Mouse (Mus musculus): ENCODE measurements at regions not wholly inside any gene's neighbourhood (a gene's known extent, or its start where the extent isn't known, plus 50 kb on each side); places are given as distances from the start of the nearest gene placed in this dataset.
A peak's percentile ranks its signal among the peaks of the same experiment; 100 is the strongest.
"Not testable (repeated sequence)": the region's sequence is repeated elsewhere in the genome, so short reads cannot be mapped to it uniquely, and the experiment has no call there.

DNA sequence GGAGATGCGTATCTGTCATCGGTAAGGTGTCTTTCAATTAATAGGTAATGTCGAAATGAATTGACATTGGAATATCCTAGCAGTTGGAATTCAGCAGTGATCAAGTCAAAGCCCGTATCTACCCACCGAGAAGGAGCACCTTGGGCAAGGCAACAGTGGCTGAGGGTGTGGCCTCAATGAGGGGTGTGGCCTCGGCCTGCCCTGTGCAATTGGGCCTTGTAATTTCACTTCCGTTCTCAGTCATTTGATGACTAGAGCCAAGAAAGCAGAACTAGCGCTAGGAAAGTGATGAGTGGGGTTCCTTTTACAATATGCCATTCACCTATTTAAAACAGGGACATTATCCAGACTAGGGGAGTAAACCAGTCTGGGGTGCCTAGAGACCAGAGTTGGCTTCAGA lies 77.6 kb downstream of the Elovl4 start:
- DNase-seq = no peak

GRCm38 (mm10) chr9:83727462-83728189 lies 78.5 kb downstream of the Elovl4 start:
- DNase-seq = peak; percentile 89

GRCm38 (mm10) chr9:83726979-83727378 lies 79.1 kb downstream of the Elovl4 start:
- DNase-seq = no peak

GRCm38 (mm10) chr9:83726105-83726504 lies 80.0 kb downstream of the Elovl4 start:
- peak; percentile 51 for DNase-seq

DNA sequence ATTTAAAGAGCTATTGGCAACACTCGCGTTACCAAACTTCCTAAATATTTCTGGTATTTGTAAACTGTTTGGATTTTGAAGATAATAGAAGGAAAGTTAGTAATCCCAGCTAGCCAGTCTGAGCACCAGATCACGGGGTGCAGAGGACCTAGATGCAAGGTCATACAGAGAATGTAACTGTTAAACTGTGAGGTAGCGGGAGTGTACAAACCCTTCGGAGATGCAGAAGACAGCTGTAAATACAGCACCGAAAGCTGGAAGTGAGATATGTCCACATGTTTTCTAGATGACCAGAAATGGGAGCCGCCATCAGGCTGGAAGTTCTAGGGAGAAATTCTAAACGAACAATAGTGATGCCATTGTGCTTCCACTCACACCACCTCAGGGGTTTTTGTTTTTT lies 80.5 kb downstream of the Elovl4 start:
- no peak for DNase-seq

DNA sequence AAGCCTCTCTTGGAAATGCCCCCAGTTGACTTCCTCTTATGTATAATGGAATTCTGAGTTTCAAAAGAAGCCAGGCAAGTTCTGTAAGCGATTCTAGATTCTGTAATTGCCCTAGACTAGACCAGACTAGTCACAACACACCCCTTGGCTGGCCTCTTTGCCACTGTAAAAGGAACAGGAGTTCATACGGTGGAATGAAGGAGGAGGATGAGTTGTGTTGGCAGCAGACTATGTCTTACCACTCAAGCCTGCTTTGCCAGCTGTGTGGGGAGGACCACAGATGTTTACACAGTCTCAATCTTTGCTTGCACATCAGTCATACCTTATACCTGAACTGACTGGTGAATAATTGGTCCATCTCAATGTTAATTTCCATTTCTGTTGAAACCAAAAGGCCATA lies 85.1 kb downstream of the Elovl4 start:
- no peak for DNase-seq

DNA sequence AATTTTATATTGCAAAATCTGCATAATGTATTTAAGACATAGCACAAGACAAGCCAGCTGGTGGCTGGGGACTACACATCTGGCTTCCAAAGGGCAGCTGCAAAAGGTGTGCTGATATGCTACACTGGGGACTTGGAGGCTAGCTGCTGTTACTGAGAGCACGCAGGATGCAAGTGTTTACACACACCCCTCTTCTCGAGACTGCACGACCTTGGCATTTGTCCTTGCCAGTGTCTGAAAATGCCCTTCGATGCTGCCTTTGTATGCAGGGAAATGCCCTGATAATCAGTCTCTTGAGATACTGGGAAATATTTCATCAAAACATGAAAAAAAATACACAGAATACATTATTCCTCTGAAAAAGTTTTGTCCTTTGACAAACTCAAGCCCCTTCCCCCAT lies 86.3 kb downstream of the Elovl4 start:
- no peak for DNase-seq

DNA sequence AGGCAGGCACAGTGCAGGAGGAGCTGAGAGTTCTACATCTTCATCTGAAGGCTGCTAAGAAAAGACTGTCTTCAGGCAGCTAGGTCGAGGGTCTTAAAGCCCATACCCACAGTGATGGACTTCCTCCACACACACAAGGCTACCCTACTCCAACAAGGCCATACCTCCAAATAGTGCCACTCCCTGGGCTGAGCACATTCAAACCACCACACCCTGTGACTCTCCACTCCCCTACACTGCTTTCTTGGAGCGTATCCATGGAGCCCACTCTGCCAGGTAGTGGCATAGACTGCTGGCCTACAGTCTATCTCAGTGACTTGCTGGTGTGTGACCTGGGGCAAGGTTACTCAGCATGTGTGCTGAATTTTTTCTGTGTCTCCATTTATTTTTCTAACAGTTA lies 88.0 kb downstream of the Elovl4 start:
- DNase-seq = not testable (repeated sequence)

DNA sequence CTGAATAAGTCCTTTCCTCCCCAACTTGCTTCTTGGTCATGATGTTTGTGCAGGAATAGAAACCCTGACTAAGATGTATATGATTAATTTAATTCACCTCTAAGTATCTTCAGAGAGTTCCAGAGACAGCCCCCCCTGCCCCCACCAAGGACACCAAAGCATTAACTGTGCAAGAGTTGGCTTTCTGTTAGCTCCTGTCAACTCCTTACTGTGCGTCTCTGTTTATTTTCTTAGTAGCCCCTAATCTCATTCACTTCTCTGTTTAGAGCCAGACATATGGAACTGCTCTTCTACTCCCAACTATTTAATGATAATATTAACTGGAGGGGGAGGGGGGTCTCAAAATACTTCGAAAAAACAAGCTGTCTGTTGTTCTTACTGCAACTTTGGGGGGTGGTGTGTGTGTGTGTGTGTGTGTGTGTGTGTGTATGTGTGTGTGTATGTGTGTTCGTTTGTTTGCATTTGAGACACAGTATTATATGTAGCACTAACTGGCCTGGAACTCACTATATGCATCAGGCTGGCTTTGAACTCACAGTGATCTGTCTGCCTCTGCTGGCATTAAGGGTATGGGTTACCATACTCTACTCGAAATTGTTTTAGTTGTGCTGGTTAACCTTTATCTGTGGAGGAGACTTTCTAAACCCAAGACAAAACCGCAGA lies 89.8 kb downstream of the Elovl4 start:
- DNase-seq = no peak

GRCm38 (mm10) chr9:83707361-83707760 lies 98.7 kb downstream of the Elovl4 start:
- no peak for DNase-seq

DNA sequence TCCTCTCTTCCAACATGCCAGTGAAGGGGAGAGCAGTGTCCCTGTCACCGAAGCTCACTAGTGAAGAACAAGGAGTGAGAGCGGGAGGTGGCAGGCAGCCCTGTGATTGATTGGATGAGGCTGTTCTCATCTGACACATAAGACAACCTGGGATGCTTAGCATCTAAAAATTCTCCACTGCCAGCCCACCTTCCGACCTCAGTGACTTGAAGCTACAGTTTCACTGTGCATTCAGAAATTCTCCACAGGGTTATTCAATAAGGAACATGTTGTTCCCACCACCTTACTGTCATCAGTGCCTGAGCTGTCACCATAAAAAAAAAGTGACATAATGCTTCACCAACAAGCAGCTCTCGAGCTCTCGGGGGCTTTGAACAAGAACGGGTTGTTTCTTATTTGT lies 100.0 kb downstream of the Elovl4 start:
- no peak for DNase-seq

GRCm38 (mm10) chr9:83704186-83704585 lies 101.9 kb downstream of the Elovl4 start:
- no peak for DNase-seq

GRCm38 (mm10) chr9:83700916-83701315 lies 105.2 kb downstream of the Elovl4 start:
- DNase-seq = no peak

GRCm38 (mm10) chr9:83700056-83700455 lies 106.0 kb downstream of the Elovl4 start:
- DNase-seq = no peak

DNA sequence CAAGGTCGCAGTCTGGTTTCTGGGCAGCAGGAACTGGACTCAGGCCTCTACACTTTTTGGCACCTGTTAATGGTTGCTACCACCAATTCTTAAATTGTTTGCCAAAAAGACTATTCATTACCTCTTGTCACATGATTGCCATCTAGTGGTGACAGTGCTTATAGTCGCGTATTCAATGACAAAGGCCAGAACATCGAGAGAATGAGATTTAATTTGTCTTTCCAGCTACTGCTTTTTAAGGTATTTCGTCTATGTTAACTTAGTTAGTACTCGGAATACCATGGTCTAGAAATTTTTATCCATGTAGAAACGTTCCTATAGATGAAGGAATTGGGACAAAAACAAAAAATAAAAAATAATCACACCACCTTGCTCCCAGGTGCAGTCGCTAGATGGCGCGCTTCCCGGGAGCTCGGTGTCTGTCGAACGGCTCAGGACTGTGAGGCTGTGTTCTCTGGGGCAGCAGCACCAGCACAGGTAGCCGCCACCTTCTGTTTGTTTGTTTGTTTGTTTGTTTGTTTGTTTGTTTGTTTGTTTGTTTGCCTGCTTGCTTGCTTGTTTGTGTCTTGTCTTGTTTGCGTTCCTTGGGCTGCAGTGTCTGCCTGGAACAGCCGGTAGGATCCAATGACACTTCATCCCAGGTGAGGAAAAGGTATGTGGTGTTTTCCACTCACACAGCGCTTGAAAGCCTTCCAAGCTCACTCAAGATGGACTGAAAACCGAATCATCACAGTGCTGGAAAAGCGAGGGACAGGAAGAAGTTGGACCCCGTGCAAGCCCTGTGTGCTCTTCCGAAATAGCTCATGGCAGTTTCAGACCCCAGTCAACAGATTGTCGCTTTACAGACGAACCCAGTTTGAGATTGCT lies 114.5 kb downstream of the Elovl4 start:
- peak; percentile 86 for DNase-seq

Data from embryo, embryonic 11 days (tissue).